Mouse (Mus musculus) heart, postnatal 14 days (tissue): ENCODE results near the gene Rab2b. TPM values are rescaled to one million over a fixed set of nuclear protein-coding genes. Genes with fewer than 3 reads are reported as not detected.
A peak's percentile ranks its signal among the peaks of the same experiment; 100 is the strongest.
"Not testable (repeated sequence)": the region's sequence is repeated elsewhere in the genome, so short reads cannot be mapped to it uniquely, and the experiment has no call there.

Source experiments
- DNase-seq, 2 experiments: peaks; one replicate each; pipeline ENCODE4 v3.0.0; 2021 to 2022
- intact Hi-C: fragments of 180-260 bp; cut with DNase I; formaldehyde crosslinking; loops from one replicate; pipeline ENCODE4 v1.15.1; 2025
- long read RNA-seq, 2 experiments: library from polyadenylated mRNA; stranded (forward); transcript quantifications; one replicate each; pipeline ENCODE4 v2.0.0; 2021
- total RNA-seq, 2 experiments: library from RNA; stranded (reverse); gene quantifications; 2 replicates each; pipeline ENCODE4 v1.2.3; 2021

The Rab2b gene
- 1 to 10 TPM; 5.5 to 7.1 TPM for total RNA-seq
- long read RNA-seq, experiment 1, transcript Rab2b-201 (8 exons, 2,906 nt): major isoform, 7 of 9 reads
- long read RNA-seq, experiment 1, partial matches to known transcripts: 1 of 9 reads
- long read RNA-seq, experiment 1, other reads (novel, unspliced or antisense): 1 of 9 reads
- long read RNA-seq, experiment 2, transcript Rab2b-201 (8 exons, 2,906 nt): major isoform, 7 of 11 reads
- long read RNA-seq, experiment 2, partial matches to known transcripts: 0 of 11 reads
- long read RNA-seq, experiment 2, other reads (novel, unspliced or antisense): 3 of 11 reads

DNA sequence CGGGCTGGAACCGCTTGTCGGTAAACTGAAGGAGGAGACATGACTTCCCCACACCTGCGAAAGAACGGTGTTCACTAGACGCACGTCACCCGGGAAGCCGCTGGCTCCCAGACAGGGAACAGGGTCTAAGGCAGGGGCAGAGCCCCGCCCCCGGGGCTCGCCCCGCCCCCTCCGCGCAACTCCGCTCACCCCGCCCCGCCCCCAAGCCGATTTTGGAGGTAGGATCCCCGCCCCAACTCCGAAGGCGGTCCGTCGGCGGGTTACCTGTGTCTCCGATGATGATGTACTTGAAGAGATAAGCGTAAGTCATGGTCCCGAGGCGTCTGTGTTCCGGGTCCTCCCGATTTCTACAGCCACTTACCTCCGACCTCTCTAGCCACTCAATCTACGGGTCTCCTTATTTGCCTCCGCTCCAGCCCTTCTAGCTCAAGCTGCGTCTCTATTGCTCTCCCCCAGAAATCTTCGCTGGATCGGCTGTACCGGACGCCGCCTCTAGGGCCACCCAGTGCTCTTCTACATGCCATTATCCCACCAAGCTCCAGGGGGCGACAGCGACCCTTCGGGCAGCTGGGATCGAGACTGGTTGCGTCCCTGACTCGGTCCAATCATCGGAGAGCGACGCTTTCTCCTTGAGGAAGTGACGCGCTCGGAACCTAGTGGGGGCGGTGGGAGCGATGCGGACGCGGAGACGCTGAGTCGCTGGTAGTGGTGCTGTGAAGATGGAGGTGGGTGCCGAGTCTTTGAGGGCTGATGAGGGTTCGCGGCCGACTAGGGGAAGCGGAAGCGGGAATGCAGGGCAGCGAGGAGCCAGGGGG is at the start of gene Rab2b, which contains the start of gene Tox4:
TSS of gene Rab2b (minus strand) at position 614 of the 815 bp plus-strand sequence.
TSS of gene Tox4 (plus strand) at position 215 of the 815 bp plus-strand sequence.
- peak; percentile 99 for DNase-seq
- intact Hi-C loops: loop anchor here (2.0 to 10.0 kb wide), 2 partner anchors 22 to 164 kb away; partner anchors contain the start of genes Chd8 and Rpgrip1

DNA sequence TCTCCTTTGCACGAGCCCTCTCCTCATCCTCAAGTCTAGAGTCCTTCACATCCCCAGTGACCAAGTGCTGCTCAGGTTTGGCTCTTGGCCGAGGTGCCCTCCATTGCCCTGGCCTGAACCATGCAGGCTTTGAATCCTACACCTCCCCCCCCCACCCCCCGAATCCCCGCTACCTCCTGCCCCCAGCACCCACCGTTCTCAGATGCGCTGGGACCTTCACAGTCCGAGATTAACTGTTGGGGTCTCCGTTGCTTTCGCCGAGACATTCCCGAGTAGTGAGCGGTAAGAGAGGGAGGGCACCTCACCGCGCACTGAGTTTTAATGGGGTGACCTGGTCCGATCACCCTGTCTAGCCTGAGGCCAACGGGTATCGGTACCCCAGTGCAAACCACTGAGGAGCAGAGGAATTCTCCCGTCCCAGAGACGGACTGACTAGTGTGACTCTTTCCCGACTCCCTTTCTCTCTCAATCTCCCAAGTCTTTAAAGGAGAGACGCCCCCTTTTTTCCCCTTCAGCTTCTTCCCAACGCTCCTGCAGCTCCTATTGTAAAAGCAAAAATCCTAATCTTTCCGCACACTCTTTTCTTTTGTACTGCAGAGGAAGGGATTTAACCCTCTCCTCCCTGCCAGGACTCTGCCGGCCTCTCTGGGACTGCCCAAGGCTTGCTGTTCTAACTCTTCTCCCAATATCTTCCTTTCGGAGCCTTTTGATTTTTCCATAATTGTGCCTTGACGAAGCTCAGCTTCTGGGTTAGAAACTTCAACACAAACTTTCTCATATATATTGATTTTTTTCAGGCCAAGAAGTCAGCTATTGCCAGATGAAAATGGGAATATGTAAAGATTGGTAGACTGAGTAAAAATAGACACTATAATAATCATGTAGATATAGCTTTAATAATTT is 48.8 kb upstream of the Rab2b start, which contains the start of gene Sall2:
TSS of gene Sall2 (minus strand) at position 853 of the 903 bp plus-strand sequence.
- DNase-seq: no peak
- intact Hi-C loops: no loop called here

DNA sequence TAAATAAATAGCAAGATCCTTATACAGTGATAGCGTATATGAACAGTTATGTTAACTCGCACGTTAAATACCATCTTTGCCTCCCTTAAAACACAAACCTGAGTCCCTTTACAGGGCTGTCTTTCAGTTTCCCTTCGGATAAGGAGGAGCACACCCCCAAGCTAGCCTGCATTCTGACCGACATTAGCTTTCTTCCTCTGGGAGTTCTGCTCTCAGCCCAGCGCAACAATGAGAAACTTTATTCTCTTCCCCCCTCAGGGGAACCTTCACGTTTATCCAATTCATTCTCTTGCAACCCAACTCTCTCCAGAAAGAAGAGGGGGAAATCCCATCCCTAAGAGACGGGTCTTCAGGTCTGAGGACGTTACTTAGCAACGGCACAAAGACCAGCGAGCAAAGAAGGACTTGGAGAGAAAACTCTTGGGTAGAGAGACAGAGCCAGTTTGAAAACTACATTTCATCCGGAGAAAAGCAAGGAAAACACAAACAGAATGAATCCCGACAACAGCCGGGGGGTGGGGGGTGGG is 48.1 kb upstream of the Rab2b start:
- no peak for DNase-seq
- intact Hi-C loops: no loop called here

DNA sequence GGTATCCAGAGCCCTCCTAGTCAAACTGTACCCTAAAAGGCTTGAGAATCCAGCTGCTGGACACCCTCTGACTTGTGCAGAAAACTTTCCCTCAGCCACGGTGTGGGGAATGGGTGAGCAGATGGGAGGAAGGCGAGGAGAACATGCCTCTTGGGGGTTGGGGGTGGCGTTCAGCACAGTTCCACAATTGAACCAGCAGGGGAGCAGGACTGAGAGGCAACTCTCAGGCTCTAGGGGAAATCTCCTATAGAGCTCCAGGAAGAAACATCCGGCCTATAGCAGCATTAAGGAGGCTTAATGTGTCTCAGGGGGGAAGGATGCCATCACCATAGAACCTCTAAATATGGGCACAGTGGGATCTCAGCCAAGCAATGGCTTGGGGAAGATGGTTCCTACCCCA is 46.5 kb upstream of the Rab2b start:
- no peak for DNase-seq
- intact Hi-C loops: no loop called here

DNA sequence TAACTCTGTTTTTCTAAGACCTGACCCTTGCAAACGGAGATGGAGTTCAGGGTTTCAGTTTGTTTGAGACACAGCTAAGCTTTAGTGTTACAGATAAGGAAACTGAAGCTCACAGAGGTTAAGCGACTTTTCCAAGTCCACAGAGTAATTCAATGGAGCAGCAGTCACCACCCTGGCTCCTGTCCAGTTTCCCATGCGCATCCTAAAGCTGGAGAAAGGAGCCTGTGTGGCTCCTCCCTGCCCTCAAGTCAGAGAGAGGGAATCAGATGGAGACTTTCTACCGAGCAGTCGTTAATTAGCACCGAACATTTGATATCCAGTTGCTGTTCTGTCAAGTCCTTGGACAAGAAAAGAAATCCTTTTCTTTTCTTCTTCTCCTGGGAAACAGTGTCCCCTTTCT is 40.0 kb upstream of the Rab2b start:
- intact Hi-C loops: no loop called here
- no peak for DNase-seq

DNA sequence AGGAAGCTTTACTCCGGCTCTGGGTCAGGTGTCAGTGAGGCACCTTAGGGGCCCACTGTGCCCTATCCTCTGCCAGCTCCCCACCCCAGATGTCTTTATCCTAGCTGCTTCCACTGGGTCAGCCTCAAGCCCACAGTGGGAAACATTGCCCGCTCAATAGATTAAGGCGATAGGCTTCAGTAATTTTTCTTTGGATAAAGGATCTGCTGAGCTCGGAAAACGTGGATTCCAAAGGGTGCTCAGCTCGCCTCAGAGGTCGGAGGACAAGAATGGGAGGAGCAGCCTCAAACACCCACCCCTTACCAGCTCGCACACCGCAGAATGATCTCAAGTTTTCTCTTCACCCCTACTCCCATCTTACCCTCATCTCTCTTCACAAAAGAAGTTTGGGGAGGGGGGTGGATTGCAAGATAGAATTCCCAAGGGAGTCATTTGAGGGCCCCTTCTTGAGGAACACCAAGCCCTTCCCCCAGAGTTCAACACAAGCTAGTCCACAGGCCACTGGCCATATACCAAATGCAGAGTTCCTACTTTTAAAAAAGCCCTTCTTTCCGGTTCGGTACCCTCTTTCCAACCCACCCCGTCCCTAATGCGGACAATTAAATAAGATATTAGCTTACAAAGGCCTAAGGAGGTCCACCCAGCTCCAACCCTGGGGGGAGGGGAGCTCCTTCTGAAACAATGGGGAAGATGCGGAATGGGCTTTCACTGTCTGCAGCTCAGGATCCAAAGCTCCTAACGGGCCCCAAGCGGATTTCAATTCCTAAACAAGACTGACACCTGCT is 37.3 kb upstream of the Rab2b start:
- DNase-seq: no peak
- intact Hi-C loops: no loop called here

DNA sequence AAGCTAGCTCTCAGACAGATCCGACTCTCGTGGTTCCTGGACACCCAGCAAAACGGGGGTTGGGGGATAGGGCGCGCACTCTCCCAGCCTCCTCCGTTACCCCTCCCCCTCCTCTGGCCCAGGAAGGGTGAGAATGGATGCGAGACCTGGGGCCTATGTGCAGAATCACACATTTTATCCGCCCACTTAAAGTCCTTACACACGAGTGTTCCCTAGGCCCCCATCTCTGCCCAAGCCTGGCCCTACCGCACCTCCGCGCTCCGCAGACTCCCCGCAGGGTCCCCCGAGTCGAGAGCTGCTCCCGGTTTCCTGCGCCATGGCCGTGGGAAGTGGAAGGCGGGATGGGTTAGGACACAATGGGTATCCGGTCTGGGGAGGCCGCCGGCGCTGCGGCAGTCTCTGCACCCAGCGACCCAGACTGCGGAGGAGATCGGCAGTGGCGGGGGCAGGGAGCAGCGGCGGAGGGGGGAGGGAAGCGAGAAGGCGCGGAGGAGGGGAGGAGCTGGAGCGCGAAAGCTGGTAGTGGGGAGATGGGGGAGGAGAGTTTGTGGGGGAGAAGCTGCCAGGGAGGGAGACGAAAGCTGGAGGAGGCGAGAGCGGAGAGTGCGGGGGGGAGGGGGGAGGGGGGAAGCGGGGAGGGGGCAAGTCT is 36.6 kb upstream of the Rab2b start:
- peak; percentile 67 to 70 for DNase-seq
- intact Hi-C loops: no loop called here

DNA sequence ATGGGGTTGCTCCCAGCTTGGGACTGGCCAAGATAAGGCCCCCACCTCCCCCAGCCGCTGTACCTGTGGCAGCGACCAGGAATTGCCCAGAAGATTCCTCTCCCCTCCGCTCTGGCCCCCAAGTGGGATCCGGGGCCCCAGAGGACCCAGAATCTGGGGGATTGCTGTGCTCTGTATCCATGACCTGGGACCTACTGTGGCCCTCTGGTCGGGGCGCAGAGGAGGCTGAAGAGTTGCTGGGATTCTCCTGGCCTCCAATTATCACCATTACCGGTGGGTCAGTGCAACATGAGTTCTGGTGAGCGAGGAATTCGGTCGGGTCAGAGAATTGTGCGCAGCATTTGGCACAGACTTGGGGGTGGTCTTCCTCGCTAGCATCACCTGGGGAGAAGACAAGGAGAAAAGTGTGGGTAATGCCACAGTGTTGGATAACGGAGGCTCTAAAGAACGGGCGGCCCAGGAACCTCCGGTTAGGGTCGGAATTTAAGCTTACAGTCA is 36.0 kb upstream of the Rab2b start:
- intact Hi-C loops: no loop called here
- no peak for DNase-seq

DNA sequence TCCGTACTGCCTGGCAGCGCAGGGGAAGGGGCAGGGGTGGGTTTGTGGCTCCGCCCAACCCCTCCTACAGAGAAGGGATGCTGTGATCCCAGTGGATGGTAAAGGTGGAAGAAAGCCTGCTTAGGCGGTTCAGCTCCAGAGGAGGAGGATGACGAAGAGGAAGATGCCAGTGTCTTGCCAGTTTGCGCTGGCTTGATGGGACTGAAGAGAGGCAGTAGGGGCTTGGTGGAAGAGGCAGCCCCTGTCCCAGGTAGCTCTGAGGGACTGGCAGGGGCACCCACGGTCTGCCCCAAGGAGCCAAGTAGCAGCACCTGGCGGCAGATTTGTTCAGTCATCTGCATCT is 35.4 kb upstream of the Rab2b start:
- no peak for DNase-seq
- intact Hi-C loops: no loop called here

DNA sequence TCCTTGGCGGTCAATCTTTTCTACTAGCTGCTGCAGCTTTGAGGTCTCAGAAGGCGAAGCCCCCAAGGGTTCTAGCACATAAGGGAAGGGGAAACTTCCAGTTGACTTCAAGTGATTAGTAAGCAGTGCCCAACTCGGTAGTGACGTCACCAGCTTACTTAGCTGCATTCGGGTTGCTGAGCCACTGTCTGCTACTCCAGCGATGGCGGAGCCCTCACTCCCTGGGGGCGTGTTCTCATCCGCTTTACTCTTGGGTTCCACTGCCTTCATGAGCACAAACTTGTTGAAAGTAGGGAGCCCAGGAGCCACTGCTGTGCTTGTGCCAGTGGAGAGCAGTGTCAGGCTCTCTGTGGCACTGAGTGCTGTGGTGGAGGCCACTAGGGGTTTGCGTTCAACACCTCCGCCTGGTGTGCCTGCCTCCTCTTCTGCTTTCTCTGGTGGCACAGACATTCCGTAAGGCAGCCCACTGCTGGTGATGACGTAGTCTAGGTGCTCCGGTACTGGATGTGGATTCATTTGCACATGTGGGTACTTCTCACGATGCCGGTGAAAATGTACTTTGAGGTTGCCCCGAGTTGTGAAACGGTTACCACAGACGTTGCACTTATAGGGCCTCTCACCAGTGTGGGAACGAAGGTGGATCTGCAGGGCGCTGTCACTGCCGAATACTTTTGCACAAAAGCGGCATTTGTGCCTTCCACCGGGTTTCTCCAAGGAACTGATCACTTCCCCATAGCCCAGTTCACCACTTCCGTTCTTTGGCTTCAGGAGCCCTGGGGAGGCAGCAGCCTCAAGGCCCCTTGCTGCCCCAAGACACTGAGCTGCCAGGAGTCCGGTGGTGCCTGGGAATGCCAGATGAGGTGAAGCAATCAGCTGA is 34.8 kb upstream of the Rab2b start:
- intact Hi-C loops: no loop called here
- no peak for DNase-seq

DNA sequence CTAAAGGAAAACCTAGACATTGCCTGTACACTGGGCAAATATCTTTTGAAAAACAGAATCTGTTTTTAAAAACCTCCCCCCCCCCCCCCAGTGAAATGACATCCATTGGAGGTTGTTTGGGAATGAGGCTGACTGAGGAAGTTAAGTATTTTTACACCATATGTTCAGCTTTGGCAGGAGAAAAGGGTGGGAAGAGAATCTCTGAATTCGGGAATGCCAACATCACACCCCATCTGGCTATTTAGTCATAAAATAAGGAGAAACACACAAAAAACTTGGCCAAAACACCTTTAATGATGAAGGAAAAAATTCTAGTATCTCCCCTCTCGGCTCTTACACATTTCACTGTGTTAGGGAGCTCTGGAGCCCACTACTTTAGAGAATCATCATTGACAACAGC is 31.6 kb upstream of the Rab2b start:
- DNase-seq: no peak
- intact Hi-C loops: no loop called here

DNA sequence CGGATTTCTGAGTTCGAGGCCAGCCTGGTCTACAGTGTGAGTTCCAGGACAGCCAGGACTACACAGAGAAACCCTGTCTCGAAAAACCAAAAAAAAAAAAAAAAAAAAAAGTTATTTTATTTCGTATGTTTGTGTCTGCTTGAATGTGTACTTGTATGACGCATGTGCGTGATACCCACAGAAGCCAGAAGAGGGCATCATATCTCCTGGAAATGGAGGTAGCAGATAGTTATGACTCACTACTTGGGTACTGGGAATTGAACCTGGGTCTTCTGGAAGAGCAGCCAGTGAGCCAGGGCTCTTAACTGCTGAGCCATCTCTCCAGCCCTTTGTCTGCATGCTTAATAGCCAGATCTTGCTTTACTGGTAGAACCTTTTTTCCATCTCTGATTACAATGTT is 31.0 kb upstream of the Rab2b start:
- DNase-seq, intact Hi-C loops: not testable (repeated sequence)

DNA sequence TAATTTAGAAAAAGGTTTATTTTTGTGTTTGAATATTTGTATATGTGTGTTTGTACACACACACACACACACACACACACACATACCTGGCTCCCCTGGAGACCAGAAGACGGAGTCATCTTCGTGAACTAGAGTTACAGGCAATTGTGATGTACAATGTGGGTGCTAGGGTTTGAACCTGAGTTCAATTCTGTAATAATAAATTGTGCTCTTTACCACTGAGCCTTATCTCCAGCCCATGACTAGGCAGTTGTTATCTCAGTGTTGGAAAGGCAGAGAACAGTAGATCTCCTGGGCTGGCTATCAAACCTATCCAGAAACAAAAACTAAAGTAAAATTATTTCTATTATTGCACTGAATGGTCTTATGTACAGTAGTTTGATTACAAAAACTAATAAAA is 26.8 kb upstream of the Rab2b start:
- intact Hi-C loops: loop anchor here (10.0 kb wide), 1 partner anchor 421 kb away; the partner anchor contains the start of gene Mettl17
- DNase-seq: no peak

DNA sequence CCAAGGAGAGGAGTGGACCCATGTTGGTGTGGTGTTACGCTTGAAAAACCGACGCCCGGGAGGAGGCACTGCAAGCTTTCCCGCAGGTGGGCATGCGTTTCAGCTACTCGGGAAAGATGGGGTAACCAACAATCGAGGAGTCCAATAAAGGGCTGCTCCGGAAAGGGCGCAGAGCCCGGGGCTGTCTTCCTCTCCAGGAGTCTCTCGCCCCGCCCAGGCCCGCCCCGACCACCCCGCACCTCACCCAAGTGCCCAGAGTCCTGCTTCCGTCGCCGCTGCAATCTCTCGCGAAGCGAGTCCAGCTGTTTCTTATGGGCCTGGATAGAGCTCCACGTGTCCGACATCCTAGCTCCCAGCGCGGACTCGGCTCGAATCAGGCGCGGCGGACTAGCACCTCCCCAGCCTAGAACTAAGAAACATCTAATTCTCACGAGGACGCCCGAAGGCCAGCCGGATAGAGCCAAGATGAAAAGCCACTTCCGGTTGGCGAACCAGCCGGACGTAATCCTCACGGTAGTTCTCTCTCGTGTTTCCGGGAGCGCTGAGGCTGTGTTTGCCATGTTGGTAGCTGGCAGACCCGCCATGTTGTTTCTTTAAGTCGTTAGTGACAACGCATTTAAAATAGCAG is 25.4 kb upstream of the Rab2b start, which contains the start of gene Mettl3:
TSS of gene Mettl3 (minus strand) at position 485 of the 628 bp plus-strand sequence.
- intact Hi-C loops: loop anchor here (10.0 kb wide), 1 partner anchor 420 kb away; the partner anchor contains the start of gene Mettl17
- peak; percentile 85 to 91 for DNase-seq

DNA sequence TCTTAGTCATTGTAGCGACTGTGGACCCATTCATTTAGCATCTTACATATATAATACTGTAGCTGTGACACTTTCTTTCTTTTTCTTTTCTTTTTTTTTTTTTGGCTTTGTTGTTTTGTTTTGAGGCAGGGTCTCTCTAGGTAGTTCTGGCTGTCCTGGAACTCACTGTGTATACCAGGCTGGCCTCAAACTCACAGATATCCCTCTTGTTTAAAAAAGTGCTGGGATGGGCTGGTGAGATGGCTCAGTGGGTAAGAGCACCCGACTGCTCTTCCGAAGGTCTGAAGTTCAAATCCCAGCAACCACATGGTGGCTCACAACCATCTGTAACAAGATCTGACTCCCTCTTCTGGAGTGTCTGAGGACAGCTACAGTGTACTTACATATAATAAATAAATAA is 24.2 kb upstream of the Rab2b start:
- intact Hi-C loops: loop anchor here (10.0 kb wide), 1 partner anchor 419 kb away; the partner anchor contains the start of gene Mettl17
- not testable (repeated sequence) for DNase-seq

DNA sequence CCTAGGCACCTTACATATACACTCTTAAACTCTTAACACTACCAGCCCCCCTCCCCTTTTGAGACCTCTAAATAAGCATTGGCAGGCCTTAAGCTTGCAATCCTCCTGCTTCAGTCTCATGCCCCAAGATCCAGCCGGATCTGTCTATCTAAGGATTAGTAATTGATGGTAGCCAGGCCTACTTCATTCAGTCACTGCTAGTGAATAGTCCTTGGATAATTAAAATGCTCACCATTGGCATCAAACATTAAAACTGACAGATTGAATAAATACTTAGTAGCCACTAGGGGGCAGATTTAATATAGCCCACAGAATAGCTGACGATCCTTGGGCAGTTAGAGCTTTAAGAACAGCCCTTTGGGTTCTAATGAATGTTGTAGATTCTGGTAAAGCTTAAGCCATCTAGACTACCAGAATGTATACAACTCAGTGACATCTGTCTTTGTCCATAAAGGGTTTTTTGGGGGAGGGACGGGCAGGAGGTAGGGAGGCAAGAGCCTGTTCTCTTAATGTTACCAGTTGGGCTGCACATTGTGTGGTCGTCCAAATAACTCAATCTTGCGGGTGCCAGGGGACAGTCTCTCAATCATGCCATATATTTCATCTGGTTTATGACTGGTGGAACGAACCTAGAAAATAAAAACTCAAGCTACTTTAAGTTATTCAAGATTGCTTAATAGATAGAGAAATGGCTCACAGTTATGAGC is 16.4 kb upstream of the Rab2b start:
- intact Hi-C loops: no loop called here
- DNase-seq: no peak

DNA sequence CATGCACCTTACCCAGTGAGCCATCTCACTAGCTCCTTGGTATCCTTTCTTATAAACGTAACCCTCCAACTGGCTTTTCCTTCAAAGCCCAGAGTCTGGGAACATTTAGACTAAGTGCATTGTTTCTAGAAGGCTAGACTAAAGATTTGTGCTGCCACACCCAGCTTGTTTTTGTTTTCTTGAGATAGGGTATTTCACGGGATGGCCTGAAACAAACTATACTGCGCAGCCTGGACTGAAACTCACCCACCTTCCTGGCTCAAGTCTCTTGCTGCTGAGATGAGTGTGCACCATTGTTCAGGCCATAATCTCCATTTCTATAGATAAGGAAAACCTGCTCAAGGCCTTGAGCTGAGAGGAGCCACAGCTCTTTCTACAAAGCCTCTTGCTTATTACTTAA is 4.8 kb upstream of the Rab2b start:
- no peak for DNase-seq
- intact Hi-C loops: no loop called here
